Mouse (Mus musculus): ENCODE measurements around the gene Upf3b. TPM values are rescaled to one million over a fixed set of nuclear protein-coding genes. Genes with fewer than 3 reads are reported as not detected.
A peak's percentile ranks its signal among the peaks of the same experiment; 100 is the strongest.
"Not testable (repeated sequence)": the region's sequence is repeated elsewhere in the genome, so short reads cannot be mapped to it uniquely, and the experiment has no call there.

Gene Upf3b
- 14.9 and 15.0 TPM in 2 replicates for polyA plus RNA-seq (2015; fragmentation: Nextera tagmentation; extraction: Ambion mirVana)

- Histone ChIP-seq H3K36me3 (no peaks in the 10 kb centered on the region), H3K9ac (peak within 1 kb of the TSS; percentile 33; the same call in 1 of the 2 replicates), H3K4me2 (peak within 1 kb of the TSS; percentile 56), H3K9me3 (no peaks in the 10 kb centered on the region), H3K4me1 (no peaks in the 10 kb centered on the region), H3K27ac (peak within 1 kb of the TSS; percentile 80), H3K27me3 (no peaks in the 10 kb centered on the region), H3K4me3 (peak within 1 kb of the TSS; percentile 57)
- ATAC-seq (ENCODE audit: insufficient number of reproducible peaks, low FRiP score, low TSS enrichment, low read depth) = peak; percentile 97
- WGBS = 23% methylated on average over 30 of the region's 30 CpGs
Measured at GRCm38 (mm10) chrX:37110193-37110880, at the start of gene Upf3b. Gene Upf3b (minus strand): TSS chrX:37110322.

- Histone ChIP-seq H3K36me3 (0 out of 2 replicates have a peak, but pooled peaks cover 4% of the 10 kb centered on the region), H3K4me2 (no peak overlapping the region), H3K27ac (no peak overlapping the region), H3K9me3 (no peaks in the 10 kb centered on the region), H3K4me3 (no peak overlapping the region), H3K4me1 (no peaks in the 10 kb centered on the region), H3K9ac (no peak overlapping the region), H3K27me3 (no peaks in the 10 kb centered on the region)
- ATAC-seq (ENCODE audit: insufficient number of reproducible peaks, low FRiP score, low TSS enrichment, low read depth) = no peak
- WGBS = 63% methylated on average over 4 of the region's 4 CpGs
Measured at GRCm38 (mm10) chrX:37157839-37158238, 47.7 kb upstream of the Upf3b start.

- Histone ChIP-seq H3K9ac (no peak overlapping the region), H3K4me1 (no peaks in the 10 kb centered on the region), H3K36me3 (peaks cover 13% of the 10 kb centered on the region), H3K27me3 (no peaks in the 10 kb centered on the region), H3K27ac (no peak overlapping the region), H3K4me3 (no peak overlapping the region), H3K4me2 (no peak overlapping the region), H3K9me3 (no peaks in the 10 kb centered on the region)
- 88% methylated on average over 2 of the region's 2 CpGs for WGBS
- ATAC-seq (ENCODE audit: insufficient number of reproducible peaks, low FRiP score, low TSS enrichment, low read depth) = no peak
Measured at GRCm38 (mm10) chrX:37144954-37145353, 34.8 kb upstream of the Upf3b start.

- not testable (repeated sequence) for H3K4me1 ChIP-seq; ATAC-seq (ENCODE audit: insufficient number of reproducible peaks, low FRiP score, low TSS enrichment, low read depth); H3K9me3 ChIP-seq; H3K4me3 ChIP-seq; H3K4me2 ChIP-seq; H3K27ac ChIP-seq; H3K27me3 ChIP-seq; H3K9ac ChIP-seq
- 64% methylated on average over 2 of the region's 4 CpGs for WGBS
- H3K36me3 ChIP-seq = peaks cover 13% of the 10 kb centered on the region
Measured at GRCm38 (mm10) chrX:37144498-37144897, 34.4 kb upstream of the Upf3b start.

GRCm38 (mm10) chrX:37141732-37142131, 31.6 kb upstream of the Upf3b start:
- Histone ChIP-seq H3K27me3 (no peaks in the 10 kb centered on the region), H3K36me3 (peaks cover 14% of the 10 kb centered on the region; the same call in 1 of the 2 replicates), H3K9me3 (no peaks in the 10 kb centered on the region), H3K4me3 (no peak overlapping the region), H3K9ac (no peak overlapping the region), H3K4me2 (no peak overlapping the region), H3K4me1 (no peaks in the 10 kb centered on the region), H3K27ac (no peak overlapping the region)
- 82% methylated on average over 3 of the region's 3 CpGs for WGBS
- ATAC-seq (ENCODE audit: insufficient number of reproducible peaks, low FRiP score, low TSS enrichment, low read depth) = no peak

GRCm38 (mm10) chrX:37126671-37127358, 16.7 kb upstream of the Upf3b start, which contains the start of gene Nkap:
Gene Nkap (plus strand): TSS chrX:37126795.
- peak within 1 kb of the TSS; percentile 78 for H3K27ac ChIP-seq
- no peaks in the 10 kb centered on the region for H3K27me3 ChIP-seq
- peak within 1 kb of the TSS; percentile 44 for H3K4me2 ChIP-seq
- peaks cover 2% of the 10 kb centered on the region; the same call in 1 of the 2 replicates for H3K4me1 ChIP-seq
- H3K4me3 ChIP-seq = peak within 1 kb of the TSS; percentile 59
- 9% methylated on average over 58 of the region's 58 CpGs for WGBS
- no peaks in the 10 kb centered on the region for H3K9me3 ChIP-seq
- H3K9ac ChIP-seq = peak within 1 kb of the TSS; percentile 44
- ATAC-seq (ENCODE audit: insufficient number of reproducible peaks, low FRiP score, low TSS enrichment, low read depth) = no peak
- H3K36me3 ChIP-seq = no peaks in the 10 kb centered on the region

- Histone ChIP-seq H3K4me2 (no peak overlapping the region), H3K4me3 (no peak overlapping the region), H3K9me3 (no peaks in the 10 kb centered on the region), H3K4me1 (peaks cover 2% of the 10 kb centered on the region; the same call in 1 of the 2 replicates), H3K27ac (no peak overlapping the region), H3K36me3 (no peaks in the 10 kb centered on the region), H3K27me3 (no peaks in the 10 kb centered on the region), H3K9ac (no peak overlapping the region)
- 88% methylated on average over 7 of the region's 7 CpGs for WGBS
- no peak for ATAC-seq (ENCODE audit: insufficient number of reproducible peaks, low FRiP score, low TSS enrichment, low read depth)
Measured at GRCm38 (mm10) chrX:37125511-37125910, 15.4 kb upstream of the Upf3b start.

GRCm38 (mm10) chrX:37120212-37120611, 10.1 kb upstream of the Upf3b start:
- H3K4me1 ChIP-seq = no peaks in the 10 kb centered on the region
- no peak overlapping the region for H3K4me3 ChIP-seq
- H3K27me3 ChIP-seq = 0 out of 2 replicates have a peak, but pooled peaks cover 2% of the 10 kb centered on the region
- no peak for ATAC-seq (ENCODE audit: insufficient number of reproducible peaks, low FRiP score, low TSS enrichment, low read depth)
- no peak overlapping the region for H3K9ac ChIP-seq
- H3K4me2 ChIP-seq = no peak overlapping the region
- WGBS = 68% methylated on average over 5 of the region's 5 CpGs
- no peaks in the 10 kb centered on the region for H3K36me3 ChIP-seq
- no peaks in the 10 kb centered on the region for H3K9me3 ChIP-seq
- H3K27ac ChIP-seq = no peak overlapping the region

GRCm38 (mm10) chrX:37119585-37119984, 9.5 kb upstream of the Upf3b start:
- 51% methylated on average over 3 of the region's 3 CpGs for WGBS
- Histone ChIP-seq H3K36me3 (no peaks in the 10 kb centered on the region), H3K27me3 (0 out of 2 replicates have a peak, but pooled peaks cover 2% of the 10 kb centered on the region), H3K4me2 (no peak overlapping the region), H3K9me3 (no peaks in the 10 kb centered on the region), H3K4me3 (no peak overlapping the region), H3K27ac (no peak overlapping the region), H3K9ac (no peak overlapping the region), H3K4me1 (no peaks in the 10 kb centered on the region)
- ATAC-seq (ENCODE audit: insufficient number of reproducible peaks, low FRiP score, low TSS enrichment, low read depth) = no peak

- Histone ChIP-seq H3K27me3 (0 out of 2 replicates have a peak, but pooled peaks cover 2% of the 10 kb centered on the region), H3K36me3 (no peaks in the 10 kb centered on the region), H3K27ac (no peak overlapping the region), H3K9ac (no peak overlapping the region), H3K4me3 (no peak overlapping the region), H3K9me3 (no peaks in the 10 kb centered on the region), H3K4me1 (no peaks in the 10 kb centered on the region), H3K4me2 (no peak overlapping the region)
- ATAC-seq (ENCODE audit: insufficient number of reproducible peaks, low FRiP score, low TSS enrichment, low read depth) = no peak
- no CpG with 5 or more reads among the region's 5 CpGs for WGBS
Measured at GRCm38 (mm10) chrX:37117085-37117484, 7.0 kb upstream of the Upf3b start.

- no peaks in the 10 kb centered on the region for H3K9me3 ChIP-seq
- no peak overlapping the region for H3K27ac ChIP-seq
- WGBS = 69% methylated on average over 4 of the region's 4 CpGs
- H3K4me1 ChIP-seq = no peaks in the 10 kb centered on the region
- no peaks in the 10 kb centered on the region for H3K27me3 ChIP-seq
- H3K9ac ChIP-seq = no peak overlapping the region
- no peaks in the 10 kb centered on the region for H3K36me3 ChIP-seq
- H3K4me3 ChIP-seq = no peak overlapping the region
- H3K4me2 ChIP-seq = no peak overlapping the region
- ATAC-seq (ENCODE audit: insufficient number of reproducible peaks, low FRiP score, low TSS enrichment, low read depth) = no peak
Measured at GRCm38 (mm10) chrX:37110881-37111193, 715 bp upstream of the Upf3b start.

GRCm38 (mm10) chrX:37109526-37110192, 463 bp downstream of the Upf3b start:
- peak overlapping the region; percentile 80 for H3K27ac ChIP-seq
- H3K27me3 ChIP-seq = no peaks in the 10 kb centered on the region
- ATAC-seq (ENCODE audit: insufficient number of reproducible peaks, low FRiP score, low TSS enrichment, low read depth) = peak; percentile 25; the same call in 1 of the 2 replicates
- peak overlapping the region; percentile 57 for H3K4me3 ChIP-seq
- H3K4me1 ChIP-seq = no peaks in the 10 kb centered on the region
- H3K9ac ChIP-seq = peak overlapping the region; percentile 33; the same call in 1 of the 2 replicates
- no peaks in the 10 kb centered on the region for H3K9me3 ChIP-seq
- 20% methylated on average over 27 of the region's 27 CpGs for WGBS
- peak overlapping the region; percentile 56 for H3K4me2 ChIP-seq
- H3K36me3 ChIP-seq = no peaks in the 10 kb centered on the region
